Comparison of ENCODE assay signal across 9 mouse cellular contexts in the genomic region with DNA sequence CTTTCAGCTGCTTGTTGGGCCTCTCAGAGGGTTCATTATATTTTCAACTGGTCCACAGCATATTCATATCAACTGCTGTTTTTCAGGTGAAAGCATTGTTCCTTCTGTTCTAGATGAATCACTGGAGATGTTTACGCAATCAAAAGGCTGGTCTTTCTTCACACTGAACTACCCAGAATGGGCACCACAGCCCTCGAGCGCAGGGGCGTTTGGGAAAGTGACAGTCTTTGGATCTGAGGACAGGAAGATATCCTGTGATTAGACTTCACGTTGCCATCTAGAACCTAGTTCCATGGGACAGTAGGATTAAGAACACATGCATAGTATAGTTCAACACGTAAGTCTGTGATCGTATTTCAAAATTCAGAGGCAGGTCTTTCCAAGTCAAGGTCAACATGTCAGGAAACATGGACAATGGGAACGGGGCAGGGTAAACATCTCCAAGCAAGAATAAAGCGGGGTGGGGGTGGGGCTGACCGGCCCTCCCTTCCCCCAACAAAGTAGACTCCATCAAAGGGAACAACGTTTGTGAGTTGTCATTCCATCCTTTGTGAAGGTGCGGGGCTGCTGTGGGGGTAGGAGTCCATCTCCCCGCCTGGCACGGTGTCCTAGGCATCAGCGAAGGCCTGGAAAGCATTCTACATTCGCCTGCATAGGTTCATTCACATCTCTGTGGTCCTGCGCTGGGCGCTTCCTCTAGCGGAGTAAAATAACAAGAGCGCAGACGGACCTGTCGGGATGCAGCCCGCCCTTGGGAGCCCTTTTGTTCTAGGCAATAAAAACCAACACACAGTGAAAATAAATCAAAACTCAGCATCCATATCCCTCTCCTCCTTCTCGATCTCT. TPM values are rescaled to one million over a fixed set of nuclear protein-coding genes. Genes with fewer than 3 reads are reported as not detected.
A peak's percentile ranks its signal among the peaks of the same experiment; 100 is the strongest.
DNase-seq lines count a peak whose midpoint lies in the region; ATAC-seq and TF ChIP-seq lines count a peak whose summit lies in the region.
"Had no signal": no experiment of that assay in that cellular context is flagged by ENCODE, and none has a peak within 500 bp of the region (broad histone marks: within the 10 kb centered on the region; RNA-seq: fewer than 3 reads in every experiment).

A gene (plus strand): TSS at position 806 of the 846 bp plus-strand sequence.

- no peak for TF ChIP-seq EP300 in liver, embryonic 14.5 days (IDR thresholded peaks at IDR 0.05; ENCODE audit: low read depth)

- DNase-seq in lung, adult 18-20 months = no peak
- DNase-seq in cerebellum, postnatal 14 days = peak; percentile 66 to 72
- DNase-seq in heart, adult 8-10 months (ENCODE audit: low spot score) = peak; percentile 28
- no peak for DNase-seq in liver, embryonic 14.5 days (ENCODE audit: low read depth in 3 of 3, low spot score in 3 of 3)
- peak; percentile 43 to 69 for DNase-seq in right cerebral cortex, adult 2 months (ENCODE audit: low spot score in 2 of 2)
- no peak for DNase-seq in gastrocnemius, adult 8-10 months (ENCODE audit: low spot score in 2 of 2)

- 11% methylated on average over 24 of the region's 24 CpGs for whole genome bisulfite sequencing in lung, embryonic 15.5 days
- 12% methylated on average over 24 of the region's 24 CpGs for WGBS in kidney, embryonic 15.5 days
- 8% methylated on average over 24 of the region's 24 CpGs for WGBS in liver, embryonic 14.5 days (ENCODE audit: insufficient replicate concordance)

- no peak for TF ChIP-seq CTCF in liver, embryonic 14.5 days (IDR thresholded peaks at IDR 0.05; ENCODE audit: low read depth)

- peak within 1 kb of the TSS; percentile 74 for H3K27ac ChIP-seq in lung, embryonic 15.5 days
- peak within 1 kb of the TSS; percentile 81 for H3K27ac ChIP-seq in kidney, embryonic 15.5 days
- no peak within 1 kb of the TSS for H3K27ac ChIP-seq in liver, embryonic 14.5 days

- peak within 1 kb of the TSS; percentile 91 for H3K4me2 ChIP-seq in lung, embryonic 15.5 days
- H3K4me2 ChIP-seq in kidney, embryonic 15.5 days = peak within 1 kb of the TSS; percentile 94
- H3K4me2 ChIP-seq in liver, embryonic 14.5 days (ENCODE audit: low read depth) = peak within 1 kb of the TSS; percentile 60

- ATAC-seq in lung, embryonic 15.5 days (ENCODE audit: borderline replicate concordance, extremely low read depth, low FRiP score, low TSS enrichment) = peak; percentile 21; the same call in 1 of the 2 replicates
- peak; percentile 43 for ATAC-seq in kidney, embryonic 15.5 days (replicated peaks; ENCODE audit: low FRiP score)
- ATAC-seq in liver, embryonic 14.5 days (ENCODE audit: insufficient read depth) = no peak

- no peaks in the 10 kb centered on the region for H3K9me3 ChIP-seq in lung, embryonic 15.5 days
- no peaks in the 10 kb centered on the region for H3K9me3 ChIP-seq in kidney, embryonic 15.5 days (replicated peaks)
- H3K9me3 ChIP-seq in liver, embryonic 14.5 days (ENCODE audit: control insufficient read depth, low read length) = no peaks in the 10 kb centered on the region

- H3K27me3 ChIP-seq in lung, embryonic 15.5 days = no peaks in the 10 kb centered on the region
- H3K27me3 ChIP-seq in kidney, embryonic 15.5 days = peaks cover 3% of the 10 kb centered on the region
- H3K27me3 ChIP-seq in liver, embryonic 14.5 days (ENCODE audit: control insufficient read depth, insufficient read depth, low read length) = no peaks in the 10 kb centered on the region
- H3K27me3 ChIP-seq: Patski had no signal

- peaks cover 15% of the 10 kb centered on the region; the same call in 1 of the 2 replicates for H3K4me1 ChIP-seq in lung, embryonic 15.5 days
- peaks cover 19% of the 10 kb centered on the region for H3K4me1 ChIP-seq in kidney, embryonic 15.5 days
- H3K4me1 ChIP-seq in liver, embryonic 14.5 days (replicated peaks; ENCODE audit: control insufficient read depth in 2 of 2, insufficient read depth in 2 of 2, low read length in 1 of 2) = no peaks in the 10 kb centered on the region

- H3K4me3 ChIP-seq in lung, embryonic 15.5 days = peak within 1 kb of the TSS; percentile 67
- peak within 1 kb of the TSS; percentile 78 for H3K4me3 ChIP-seq in kidney, embryonic 15.5 days (replicated peaks)
- H3K4me3 ChIP-seq in liver, embryonic 14.5 days (ENCODE audit: insufficient read depth in 1 of 2, low read depth in 2 of 2, low read length in 2 of 2) = peak within 1 kb of the TSS; percentile 43 to 53

- no peaks in the 10 kb centered on the region for H3K36me3 ChIP-seq in lung, embryonic 15.5 days
- no peaks in the 10 kb centered on the region for H3K36me3 ChIP-seq in kidney, embryonic 15.5 days
- H3K36me3 ChIP-seq in liver, embryonic 14.5 days (replicated peaks; ENCODE audit: control insufficient read depth, insufficient read depth, low read depth) = no peaks in the 10 kb centered on the region

- peak within 1 kb of the TSS; percentile 60 for H3K9ac ChIP-seq in lung, embryonic 15.5 days
- peak within 1 kb of the TSS; percentile 61 for H3K9ac ChIP-seq in kidney, embryonic 15.5 days
- H3K9ac ChIP-seq in liver, embryonic 14.5 days (replicated peaks) = no peak within 1 kb of the TSS

RNA-seq across cellular contexts. Expression of the gene that starts here (rescaled TPM):
- 10.0 and 10.1 TPM in 2 replicates for polyA plus RNA-seq in lung, embryonic 15.5 days (2015; fragmentation: Nextera tagmentation; extraction: Ambion mirVana)
- 1 to 10 TPM; 4.3 to 6.5 (median 5.4) TPM for total RNA-seq in heart, adult 8-10 months (2022)
- 6.2 and 6.9 TPM in 2 replicates for polyA plus RNA-seq in kidney, embryonic 15.5 days (2015; fragmentation: Nextera tagmentation; extraction: Ambion mirVana)
- 0.06 and 0.11 TPM in 2 replicates for polyA plus RNA-seq in liver, embryonic 14.5 days (2012; rRNA removed)
- polyA plus RNA-seq in liver, embryonic 14.5 days (2014; fragmentation: Nextera tagmentation; extraction: Ambion mirVana) = 0.08 and 0.10 TPM in 2 replicates
- 1 to 10 TPM; 4.6 to 7.6 (median 5.6) TPM for total RNA-seq in gastrocnemius, adult 8-10 months (2022)

Comparison
In these comparisons a context has a peak if more than half of its experiments do, and no peak if none do; other contexts are left out.
1. DNase-seq: peak in cerebellum, postnatal 14 days (2 of 2), heart, adult 8-10 months (single experiment) and right cerebral cortex, adult 2 months (2 of 2); none in lung, adult 18-20 months (0 of 2), liver, embryonic 14.5 days (0 of 3) and gastrocnemius, adult 8-10 months (0 of 2).
2. Peak in every context shown above with its lines, with median percentiles within 50 percentile points of each other: H3K4me2 ChIP-seq and H3K4me3 ChIP-seq.